Mouse (Mus musculus) lung, postnatal 0 days (tissue): ENCODE measurements around the gene Ldlrad1.

Experiments
- CTCF ChIP-seq: IDR thresholded peaks from 2 replicates; pipeline ENCODE4 v1.5.1; 2016; ENCODE audit warnings: antibody characterized with exemption, mild to moderate bottlenecking
- EP300 ChIP-seq: IDR thresholded peaks from 2 replicates; pipeline ENCODE4 v1.6.1; 2016; ENCODE audit warnings: antibody characterized with exemption, mild to moderate bottlenecking, control low read depth

GRCm38 (mm10) chr4:107193841-107194240, 15.1 kb upstream of the Ldlrad1 start:
- TF ChIP-seq CTCF (no peak), EP300 (no peak)
